Mouse (Mus musculus) left cerebral cortex, postnatal 10 days (tissue): ENCODE measurements at regions not wholly inside any gene's neighbourhood (a gene's known extent, or its start where the extent isn't known, plus 50 kb on each side); places are given as distances from the start of the nearest gene placed in this dataset.

Experiments
- DNase-seq, 2 experiments: peaks; one replicate each; pipeline ENCODE4 v3.0.0; 2021 to 2022; ENCODE audit warnings: low spot score in 2 of 2, mixed read lengths in 1 of 2; ENCODE audit errors: extremely low spot score in 1 of 2
- intact Hi-C: fragments of 180-260 bp; cut with DNase I; formaldehyde crosslinking; loops from one replicate; pipeline ENCODE4 v1.15.1; 2025

GRCm38 (mm10) chr15:85634322-85635141, 52.3 kb upstream of the Wnt7b start:
- DNase-seq: peak; percentile 98 to 99
- intact Hi-C loops: no loop called here

GRCm38 (mm10) chr15:85635425-85635824, 53.2 kb upstream of the Wnt7b start:
- intact Hi-C loops: no loop called here
- DNase-seq: no peak

GRCm38 (mm10) chr15:85639566-85639965, 57.3 kb upstream of the Wnt7b start:
- DNase-seq: no peak
- intact Hi-C loops: no loop called here

GRCm38 (mm10) chr15:85641120-85642080, 59.1 kb upstream of the Wnt7b start:
- peak in 1 of 2 experiments; percentile 22 for DNase-seq
- intact Hi-C loops: no loop called here

GRCm38 (mm10) chr15:85645396-85645795, 63.1 kb upstream of the Wnt7b start:
- DNase-seq: peak in 1 of 2 experiments; percentile 66
- intact Hi-C loops: no loop called here

- peak in 1 of 2 experiments; percentile 79 for DNase-seq
- intact Hi-C loops: no loop called here
These were observed 63.8 kb upstream of the Wnt7b start for GRCm38 (mm10) chr15:85645971-85646638.

- intact Hi-C loops: no loop called here
- peak in 1 of 2 experiments; percentile 28 for DNase-seq
These were observed 64.5 kb upstream of the Wnt7b start for GRCm38 (mm10) chr15:85646639-85647277.

GRCm38 (mm10) chr15:85647593-85647992, 65.3 kb upstream of the Wnt7b start:
- intact Hi-C loops: no loop called here
- DNase-seq: peak in 1 of 2 experiments; percentile 25

- DNase-seq: peak in 1 of 2 experiments; percentile 13
- intact Hi-C loops: no loop called here
These were observed 68.0 kb upstream of the Wnt7b start for GRCm38 (mm10) chr15:85650241-85650640.

GRCm38 (mm10) chr15:85651718-85652420, 69.6 kb upstream of the Wnt7b start:
- peak in 1 of 2 experiments; percentile 28 for DNase-seq
- intact Hi-C loops: no loop called here

- intact Hi-C loops: no loop called here
- DNase-seq: peak in 1 of 2 experiments; percentile 29
These were observed 70.2 kb upstream of the Wnt7b start for GRCm38 (mm10) chr15:85652431-85652830.

- intact Hi-C loops: no loop called here
- peak; percentile 66 to 74 for DNase-seq
These were observed 70.6 kb upstream of the Wnt7b start for GRCm38 (mm10) chr15:85652871-85653337.

GRCm38 (mm10) chr15:85653421-85654401, 71.4 kb upstream of the Wnt7b start:
- intact Hi-C loops: no loop called here
- DNase-seq: peak; percentile 73 to 93

GRCm38 (mm10) chr15:85654791-85655190, 72.5 kb upstream of the Wnt7b start:
- intact Hi-C loops: no loop called here
- DNase-seq: peak in 1 of 2 experiments; percentile 11

- intact Hi-C loops: no loop called here
- peak; percentile 73 to 76 for DNase-seq
These were observed 73.5 kb upstream of the Wnt7b start for GRCm38 (mm10) chr15:85655751-85656167.

- intact Hi-C loops: no loop called here
- DNase-seq: peak in 1 of 2 experiments; percentile 15
These were observed 74.6 kb upstream of the Wnt7b start for GRCm38 (mm10) chr15:85656852-85657251.
